Mouse (Mus musculus) limb, embryonic 11.5 days (tissue): Measurements from ENCODE around the gene Gse1. TPM values are rescaled to one million over a fixed set of nuclear protein-coding genes. Genes with fewer than 3 reads are reported as not detected.
"Not testable (repeated sequence)": the region's sequence is repeated elsewhere in the genome, so short reads cannot be mapped to it uniquely, and the experiment has no call there.

Source experiments
- ATAC-seq: fragments of 200-750 bp; cut with Nextera tagmentation; 2 replicates; pipeline ENCODE4 v1.8.0; 2017; ENCODE audit warnings: low read depth; ENCODE audit not compliant: insufficient number of reproducible peaks, low FRiP score, low TSS enrichment
- DNase-seq: peaks from one replicate; pipeline ENCODE4 v3.0.0-alpha.2; 2015; ENCODE audit warnings: low spot score
- H3K27ac ChIP-seq: fragments of 300-500 bp; sonication (generic); replicated peaks from 2 replicates; pipeline ENCODE4 v1.5.1; 2014; ENCODE audit warnings: low read depth, mild to moderate bottlenecking, low read length
- H3K27me3 ChIP-seq: fragments of 300-500 bp; sonication (generic); 2 replicates; pipeline ENCODE4 v1.6.1; 2014; ENCODE audit warnings: mild to moderate bottlenecking, low read length, mixed read lengths; ENCODE audit not compliant: control insufficient read depth, insufficient read depth
- H3K36me3 ChIP-seq: fragments of 300-500 bp; sonication (generic); 2 replicates; pipeline ENCODE4 v1.6.1; 2014; ENCODE audit warnings: mild to moderate bottlenecking, low read length, moderate library complexity, mixed read lengths; ENCODE audit not compliant: control insufficient read depth, insufficient read depth
- H3K4me1 ChIP-seq: fragments of 300-500 bp; sonication (generic); 2 replicates; pipeline ENCODE4 v1.6.1; 2014; ENCODE audit warnings: low read length, mixed read lengths; ENCODE audit not compliant: control insufficient read depth, insufficient read depth
- H3K4me2 ChIP-seq: fragments of 300-500 bp; sonication (generic); 2 replicates; pipeline ENCODE4 v1.6.1; 2014; ENCODE audit warnings: low read depth, mild to moderate bottlenecking, moderate library complexity; ENCODE audit not compliant: severe bottlenecking
- H3K4me3 ChIP-seq: fragments of 300-500 bp; sonication (generic); 2 replicates; pipeline ENCODE4 v1.5.1; 2014; ENCODE audit warnings: low read depth, low read length
- H3K9ac ChIP-seq: fragments of 300-500 bp; sonication (generic); 2 replicates; pipeline ENCODE4 v1.6.1; 2014; ENCODE audit warnings: mild to moderate bottlenecking, low read length
- H3K9me3 ChIP-seq: fragments of 300-500 bp; sonication (generic); 2 replicates; pipeline ENCODE4 v1.6.1; 2016; ENCODE audit warnings: low read length; ENCODE audit not compliant: control insufficient read depth
- WGBS: fragments of 180-500 bp; shearing (Covaris S2); extraction: QIAGEN DNeasy Blood & Tissue Kit; methylation state at CpG from one replicate; pipeline ENCODE4 v1.1.7; 2014; 5-methylcytosine and 5-hydroxymethylcytosine counted together
- polyA plus RNA-seq: library from polyadenylated mRNA; unstranded; fragments of >200 nt; fragmentation: Nextera tagmentation; extraction: Ambion mirVana; gene quantifications from 2 replicates; pipeline ENCODE4 v1.2.1, GENCODE M21; 2014

Gse1 gene
- polyA plus RNA-seq, 1 experiment from 2014 or later: 6.6 TPM

GRCm38 (mm10) chr8:120334261-120334660 lies 106.0 kb downstream of the Gse1 start:
- DNase-seq, H3K36me3 ChIP-seq, ATAC-seq, H3K9ac ChIP-seq, H3K27me3 ChIP-seq, H3K9me3 ChIP-seq, H3K4me3 ChIP-seq, H3K4me2 ChIP-seq: not testable (repeated sequence)
- WGBS: 62% methylated on average over 3 of the region's 3 CpGs
- peak overlapping the region; percentile 63; the same call in 1 of the 2 replicates for H3K27ac ChIP-seq
- peaks cover 38% of the 10 kb centered on the region for H3K4me1 ChIP-seq

DNA sequence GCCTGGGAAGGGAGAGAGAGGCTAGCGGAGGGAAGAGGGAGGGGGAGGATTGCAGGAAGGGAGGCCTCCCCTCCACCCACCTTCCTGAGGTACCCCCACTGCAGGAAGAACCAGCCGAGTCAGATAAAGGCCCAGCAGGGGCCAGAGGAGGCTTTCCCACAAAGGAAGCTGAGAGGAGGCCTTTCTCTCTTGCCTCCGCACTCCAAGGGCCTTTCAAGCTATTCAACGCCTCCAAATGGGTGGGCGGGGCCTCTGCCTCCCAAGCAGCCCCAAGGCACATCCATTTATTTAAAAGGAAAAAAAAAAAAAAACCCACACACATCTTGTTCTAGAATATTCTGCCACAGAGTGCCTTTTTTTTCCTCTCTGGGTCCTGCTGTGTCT lies 106.6 kb downstream of the Gse1 start:
- Histone ChIP-seq H3K27me3 (no peaks in the 10 kb centered on the region), H3K4me3 (no peak overlapping the region), H3K27ac (peak overlapping the region; percentile 63), H3K9ac (no peak overlapping the region), H3K4me1 (peaks cover 41% of the 10 kb centered on the region), H3K9me3 (no peaks in the 10 kb centered on the region), H3K36me3 (no peaks in the 10 kb centered on the region), H3K4me2 (peak overlapping the region; percentile 46; the same call in 1 of the 2 replicates)
- 4% methylated on average over 5 of the region's 5 CpGs for WGBS
- ATAC-seq (no peak), DNase-seq (peak; percentile 68)

DNA sequence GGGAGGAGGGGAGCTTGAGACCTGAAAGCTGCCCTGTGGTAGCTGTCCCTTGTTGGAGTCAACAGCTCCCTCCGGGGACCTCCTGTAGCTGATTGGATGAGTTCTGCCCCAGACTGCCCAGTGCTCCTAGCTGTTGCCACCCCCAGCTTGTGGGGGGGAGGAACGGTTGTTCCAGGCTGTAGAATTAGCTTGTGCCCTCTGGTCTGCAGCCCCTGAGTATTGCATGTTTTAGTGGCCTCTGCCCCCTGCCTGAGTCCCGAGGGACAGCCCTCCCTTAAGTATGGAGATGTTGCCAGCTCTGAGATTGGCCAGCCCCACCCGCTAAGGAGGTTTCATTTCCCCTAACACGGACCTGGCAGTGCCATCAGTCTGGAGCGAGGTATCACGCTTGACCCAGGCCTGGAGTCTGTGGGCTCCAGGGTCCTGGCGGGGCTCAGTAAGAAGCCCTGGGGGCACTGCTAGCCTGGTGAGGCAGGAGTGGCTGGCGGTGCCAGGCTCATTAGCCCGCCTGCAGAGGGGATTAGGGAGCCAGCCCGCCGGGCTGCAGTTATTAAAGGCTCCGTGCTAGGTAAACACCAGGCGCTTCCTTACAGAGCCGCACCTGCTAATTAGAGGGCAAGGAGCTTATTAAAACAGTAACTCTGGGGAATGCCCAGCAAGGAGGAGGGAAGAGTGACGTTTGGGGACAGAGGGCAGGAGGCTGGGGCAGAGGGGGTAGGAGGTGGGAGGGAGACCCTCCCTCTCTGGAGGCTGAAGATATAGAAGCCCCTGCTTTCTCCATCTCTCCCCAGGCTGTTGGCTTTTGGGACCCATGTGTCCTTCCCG lies 107.2 kb downstream of the Gse1 start:
- Histone ChIP-seq H3K4me2 (peak overlapping the region; percentile 46), H3K36me3 (no peaks in the 10 kb centered on the region), H3K4me1 (peaks cover 41% of the 10 kb centered on the region), H3K9ac (peak overlapping the region; percentile 27; the same call in 1 of the 2 replicates), H3K27ac (peak overlapping the region; percentile 63), H3K9me3 (no peaks in the 10 kb centered on the region), H3K4me3 (no peak overlapping the region), H3K27me3 (no peaks in the 10 kb centered on the region)
- ATAC-seq: peak; percentile 41
- DNase-seq: peak; percentile 73
- WGBS: 1% methylated on average over 17 of the region's 17 CpGs

- H3K4me1 ChIP-seq: peaks cover 38% of the 10 kb centered on the region
- H3K9ac ChIP-seq: no peak overlapping the region
- H3K4me2 ChIP-seq: peak overlapping the region; percentile 46; the same call in 1 of the 2 replicates
- H3K9me3 ChIP-seq: no peaks in the 10 kb centered on the region
- H3K27ac ChIP-seq: peak overlapping the region; percentile 63; the same call in 1 of the 2 replicates
- peak; percentile 61 for DNase-seq
- peak; percentile 4; the same call in 1 of the 2 replicates for ATAC-seq
- H3K4me3 ChIP-seq: no peak overlapping the region
- 0% methylated on average over 9 of the region's 9 CpGs for WGBS
- no peaks in the 10 kb centered on the region for H3K27me3 ChIP-seq
- H3K36me3 ChIP-seq: no peaks in the 10 kb centered on the region
Observed at GRCm38 (mm10) chr8:120336087-120336380, 107.8 kb downstream of the Gse1 start.

DNA sequence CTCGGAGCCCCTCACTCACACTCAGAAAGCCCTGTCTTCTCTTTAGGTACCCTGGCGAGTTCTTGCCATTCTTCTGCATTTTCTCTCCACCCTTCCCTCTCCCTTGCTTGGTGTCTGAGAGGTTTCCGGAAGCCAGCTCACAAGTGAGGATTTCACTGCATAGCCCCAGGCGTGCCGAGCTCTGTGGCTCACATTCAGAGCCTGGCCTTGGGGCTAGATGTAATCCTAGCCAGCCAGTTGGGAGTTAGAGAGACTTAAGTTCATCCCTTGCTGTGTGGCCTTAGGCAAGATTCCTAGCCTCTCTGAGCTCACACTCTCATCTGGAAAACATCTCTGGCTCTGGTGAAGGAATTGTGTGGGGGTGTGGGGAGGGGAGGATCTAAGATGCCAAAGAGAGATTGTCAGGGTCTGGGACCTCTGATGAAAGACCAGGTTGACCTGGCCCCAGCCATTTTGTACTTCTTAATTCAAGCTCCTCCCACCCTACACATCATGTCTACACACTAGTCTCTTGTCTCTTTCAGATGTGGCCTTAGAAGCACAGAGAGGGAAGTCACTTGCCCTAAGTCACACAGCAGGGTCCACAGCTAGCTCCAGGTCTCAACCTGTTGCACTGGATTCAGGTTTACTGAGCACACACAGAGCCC lies 108.8 kb downstream of the Gse1 start:
- Histone ChIP-seq H3K4me3 (no peak overlapping the region), H3K4me1 (peaks cover 32% of the 10 kb centered on the region), H3K36me3 (no peaks in the 10 kb centered on the region), H3K27me3 (no peaks in the 10 kb centered on the region), H3K27ac (no peak overlapping the region), H3K9ac (no peak overlapping the region), H3K4me2 (no peak overlapping the region), H3K9me3 (no peaks in the 10 kb centered on the region)
- 29% methylated on average over 5 of the region's 5 CpGs for WGBS
- ATAC-seq (no peak), DNase-seq (no peak)

DNA sequence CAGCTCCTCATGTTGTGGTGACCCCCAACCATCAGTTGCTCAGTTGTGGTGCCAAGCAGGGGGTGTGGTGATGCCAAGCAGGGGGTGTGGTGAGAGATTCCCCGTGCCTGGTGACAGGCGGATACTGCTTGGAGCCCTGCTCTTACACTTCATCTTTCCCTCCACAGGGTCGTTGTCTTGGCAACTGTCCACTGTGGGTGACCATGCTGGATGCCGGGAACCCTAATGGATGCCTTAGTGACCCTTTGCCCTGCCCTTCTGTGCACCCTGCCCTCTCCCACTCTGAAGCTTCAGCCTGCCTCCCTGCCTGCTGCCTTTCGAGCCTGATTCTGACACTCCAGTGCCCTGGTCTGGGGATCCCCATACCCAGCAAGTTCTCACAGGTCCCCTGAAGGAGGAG lies 109.4 kb downstream of the Gse1 start:
- DNase-seq (no peak), ATAC-seq (no peak)
- Histone ChIP-seq H3K4me2 (no peak overlapping the region), H3K36me3 (no peaks in the 10 kb centered on the region), H3K9me3 (no peaks in the 10 kb centered on the region), H3K27me3 (no peaks in the 10 kb centered on the region), H3K27ac (no peak overlapping the region), H3K4me3 (no peak overlapping the region), H3K4me1 (peaks cover 38% of the 10 kb centered on the region), H3K9ac (no peak overlapping the region)
- WGBS: 65% methylated on average over 5 of the region's 5 CpGs

DNA sequence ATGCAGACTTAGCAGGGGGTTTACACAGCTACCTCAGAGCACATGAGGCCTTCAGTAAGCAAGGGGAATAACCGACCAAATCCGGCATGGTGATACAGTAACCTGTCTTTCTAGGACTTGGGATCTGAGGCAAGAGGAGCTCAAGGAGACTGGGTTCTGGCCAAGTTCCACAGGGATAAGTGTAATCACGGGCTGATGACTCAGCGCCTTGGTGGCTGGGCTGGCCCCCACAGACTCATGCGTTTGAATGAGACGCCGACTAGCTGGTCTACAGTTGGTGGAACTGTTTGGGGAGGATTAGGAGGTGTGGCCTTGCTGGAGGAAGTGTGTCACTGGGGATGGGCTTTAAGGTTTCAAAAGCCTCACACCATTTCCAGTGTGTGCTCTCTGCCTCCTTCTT lies 110.4 kb downstream of the Gse1 start:
- peaks cover 43% of the 10 kb centered on the region for H3K4me1 ChIP-seq
- no peak for ATAC-seq
- H3K27ac ChIP-seq: no peak overlapping the region

DNA sequence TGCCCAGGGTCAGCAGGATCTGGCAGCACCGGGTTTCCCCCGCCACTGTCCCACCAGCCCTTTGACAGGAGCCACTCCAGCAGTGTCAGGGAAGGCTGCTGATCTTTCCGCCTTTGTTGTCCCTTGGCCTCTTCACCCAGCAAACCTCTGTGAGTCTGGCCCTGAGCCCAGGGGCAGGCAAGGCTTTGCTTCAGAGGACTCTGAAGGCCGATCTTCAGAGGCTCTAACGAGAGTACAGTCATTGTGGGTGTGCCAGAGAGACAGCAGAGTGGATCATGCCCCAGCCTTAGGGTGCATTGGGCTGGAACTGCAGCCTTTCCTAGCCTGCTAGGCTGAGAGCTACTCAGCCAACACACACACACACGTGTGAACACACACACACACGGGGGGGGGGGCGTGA lies 111.5 kb downstream of the Gse1 start:
- 73% methylated on average over 6 of the region's 8 CpGs for WGBS
- Histone ChIP-seq H3K27ac (no peak overlapping the region), H3K36me3 (no peaks in the 10 kb centered on the region)

More for the DNA sequence above, 110.4 kb downstream of the Gse1 start:
- Histone ChIP-seq H3K36me3 (no peaks in the 10 kb centered on the region), H3K4me2 (no peak overlapping the region), H3K9me3 (no peaks in the 10 kb centered on the region), H3K4me3 (no peak overlapping the region), H3K9ac (no peak overlapping the region), H3K27me3 (no peaks in the 10 kb centered on the region)
- DNase-seq: no peak
- 95% methylated on average over 7 of the region's 7 CpGs for WGBS

More for the DNA sequence above, 111.5 kb downstream of the Gse1 start:
- Histone ChIP-seq H3K4me2 (no peak overlapping the region), H3K9me3 (no peaks in the 10 kb centered on the region), H3K27me3 (no peaks in the 10 kb centered on the region), H3K4me1 (peaks cover 49% of the 10 kb centered on the region), H3K9ac (no peak overlapping the region), H3K4me3 (no peak overlapping the region)
- ATAC-seq (no peak), DNase-seq (no peak)
